Mouse (Mus musculus): ENCODE measurements around the gene Gng7. TPM values are rescaled to one million over a fixed set of nuclear protein-coding genes. Genes with fewer than 3 reads are reported as not detected.

Gng7 gene
- polyA plus RNA-seq, 1 experiment from 2014 or later = 14.0 TPM

- H3K4me1 ChIP-seq = peaks cover 9% of the 10 kb centered on the region; the same call in 1 of the 2 replicates
- H3K9me3 ChIP-seq = no peaks in the 10 kb centered on the region
- no peaks in the 10 kb centered on the region for H3K36me3 ChIP-seq
- no peak for ATAC-seq (ENCODE audit: low FRiP score, low read depth)
- H3K27ac ChIP-seq = no peak overlapping the region
- no peaks in the 10 kb centered on the region for H3K27me3 ChIP-seq (replicated peaks)
- no peak overlapping the region for H3K4me2 ChIP-seq (replicated peaks)
- WGBS = 67% methylated on average over 4 of the region's 4 CpGs
- no peak overlapping the region for H3K4me3 ChIP-seq
- no peak overlapping the region for H3K9ac ChIP-seq
These were observed 57.0 kb downstream of the Gng7 start for GRCm38 (mm10) chr10:80957791-80958190.

- no peak overlapping the region for H3K9ac ChIP-seq
- H3K27ac ChIP-seq = no peak overlapping the region
- ATAC-seq (ENCODE audit: low FRiP score, low read depth) = no peak
- WGBS = 73% methylated on average over 6 of the region's 6 CpGs
- H3K27me3 ChIP-seq (replicated peaks) = no peaks in the 10 kb centered on the region
- peaks cover 9% of the 10 kb centered on the region; the same call in 1 of the 2 replicates for H3K4me1 ChIP-seq
- no peak overlapping the region for H3K4me2 ChIP-seq (replicated peaks)
- H3K9me3 ChIP-seq = no peaks in the 10 kb centered on the region
- no peak overlapping the region for H3K4me3 ChIP-seq
- H3K36me3 ChIP-seq = no peaks in the 10 kb centered on the region
These were observed 57.8 kb downstream of the Gng7 start for GRCm38 (mm10) chr10:80956901-80957300.

GRCm38 (mm10) chr10:80956385-80956784 lies 58.4 kb downstream of the Gng7 start:
- no peak overlapping the region for H3K4me3 ChIP-seq
- no peak overlapping the region for H3K4me2 ChIP-seq (replicated peaks)
- no peaks in the 10 kb centered on the region for H3K9me3 ChIP-seq
- H3K27me3 ChIP-seq (replicated peaks) = no peaks in the 10 kb centered on the region
- no peak overlapping the region for H3K9ac ChIP-seq
- H3K4me1 ChIP-seq = peaks cover 7% of the 10 kb centered on the region; the same call in 1 of the 2 replicates
- no peaks in the 10 kb centered on the region for H3K36me3 ChIP-seq
- ATAC-seq (ENCODE audit: low FRiP score, low read depth) = no peak
- WGBS = 93% methylated on average over 8 of the region's 8 CpGs
- no peak overlapping the region for H3K27ac ChIP-seq

- H3K9ac ChIP-seq = no peak overlapping the region
- H3K36me3 ChIP-seq = no peaks in the 10 kb centered on the region
- ATAC-seq (ENCODE audit: low FRiP score, low read depth) = no peak
- H3K4me1 ChIP-seq = no peaks in the 10 kb centered on the region; the same call in 1 of the 2 replicates
- H3K9me3 ChIP-seq = no peaks in the 10 kb centered on the region
- no peaks in the 10 kb centered on the region for H3K27me3 ChIP-seq (replicated peaks)
- H3K27ac ChIP-seq = no peak overlapping the region
- 24% methylated on average over 9 of the region's 9 CpGs for WGBS
- no peak overlapping the region for H3K4me2 ChIP-seq (replicated peaks)
- no peak overlapping the region for H3K4me3 ChIP-seq
These were observed 59.2 kb downstream of the Gng7 start for GRCm38 (mm10) chr10:80955536-80955935.

DNA sequence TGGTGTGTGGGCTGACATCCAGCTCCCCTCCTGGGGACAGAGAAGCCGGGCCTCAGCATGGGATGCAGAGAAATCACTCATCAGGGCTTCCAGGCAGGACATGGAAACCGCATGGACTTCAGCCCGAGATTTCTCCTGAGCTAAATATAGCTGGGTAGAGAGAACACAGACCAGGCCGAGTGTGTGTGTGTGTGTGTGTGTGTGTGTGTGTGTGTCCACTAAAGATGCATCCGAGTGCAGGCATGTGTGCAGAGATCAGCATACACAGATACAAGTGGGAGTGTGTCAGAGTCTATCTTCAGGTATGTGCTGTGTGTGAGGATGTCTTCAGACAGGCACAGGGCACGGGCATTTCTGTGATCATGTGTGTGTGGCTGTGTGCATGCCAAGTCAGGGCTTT lies 59.9 kb downstream of the Gng7 start:
- H3K9ac ChIP-seq = no peak overlapping the region
- no peaks in the 10 kb centered on the region for H3K27me3 ChIP-seq (replicated peaks)
- no peak overlapping the region for H3K4me2 ChIP-seq (replicated peaks)
- no peak for ATAC-seq (ENCODE audit: low FRiP score, low read depth)
- no peaks in the 10 kb centered on the region for H3K9me3 ChIP-seq
- 84% methylated on average over 6 of the region's 6 CpGs for WGBS
- no peaks in the 10 kb centered on the region; the same call in 1 of the 2 replicates for H3K4me1 ChIP-seq
- no peak overlapping the region for H3K27ac ChIP-seq
- no peaks in the 10 kb centered on the region for H3K36me3 ChIP-seq
- H3K4me3 ChIP-seq = no peak overlapping the region

- H3K9ac ChIP-seq = no peak overlapping the region
- H3K4me2 ChIP-seq (replicated peaks) = no peak overlapping the region
- H3K4me1 ChIP-seq = no peaks in the 10 kb centered on the region; the same call in 1 of the 2 replicates
- no peaks in the 10 kb centered on the region for H3K27me3 ChIP-seq (replicated peaks)
- 89% methylated on average over 13 of the region's 13 CpGs for WGBS
- no peak for ATAC-seq (ENCODE audit: low FRiP score, low read depth)
- no peak overlapping the region for H3K4me3 ChIP-seq
- no peaks in the 10 kb centered on the region for H3K9me3 ChIP-seq
- no peaks in the 10 kb centered on the region for H3K36me3 ChIP-seq
- no peak overlapping the region for H3K27ac ChIP-seq
These were observed 60.3 kb downstream of the Gng7 start for GRCm38 (mm10) chr10:80954415-80954814.

DNA sequence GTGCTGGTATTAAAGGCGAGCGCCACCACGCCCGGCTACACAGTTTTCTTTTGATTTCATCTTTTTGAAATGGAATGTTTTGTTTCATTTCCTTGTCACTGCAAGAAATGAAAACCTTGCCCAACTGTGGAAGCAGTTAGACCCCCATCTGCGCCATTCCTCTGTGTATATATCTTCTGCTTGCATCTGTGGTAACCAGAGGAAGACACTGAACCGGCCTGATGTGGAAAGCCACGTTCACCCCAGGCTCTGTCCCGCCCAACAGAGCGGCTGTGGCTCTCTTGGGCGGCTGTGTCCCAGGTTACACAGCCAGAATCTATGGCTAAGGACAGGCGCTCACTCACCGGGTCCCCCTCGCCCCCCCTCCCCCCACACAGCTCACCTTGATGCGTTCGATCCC lies 62.3 kb downstream of the Gng7 start:
- H3K36me3 ChIP-seq = no peaks in the 10 kb centered on the region
- no peaks in the 10 kb centered on the region for H3K27me3 ChIP-seq (replicated peaks)
- no peak overlapping the region for H3K27ac ChIP-seq
- WGBS = 80% methylated on average over 15 of the region's 15 CpGs
- H3K4me1 ChIP-seq = peaks cover 6% of the 10 kb centered on the region; the same call in 1 of the 2 replicates
- no peak overlapping the region for H3K9ac ChIP-seq
- no peak overlapping the region for H3K4me3 ChIP-seq
- H3K9me3 ChIP-seq = no peaks in the 10 kb centered on the region
- no peak for ATAC-seq (ENCODE audit: low FRiP score, low read depth)
- H3K4me2 ChIP-seq (replicated peaks) = no peak overlapping the region

GRCm38 (mm10) chr10:80951761-80952390 lies 62.9 kb downstream of the Gng7 start:
- H3K4me1 ChIP-seq = peaks cover 7% of the 10 kb centered on the region; the same call in 1 of the 2 replicates
- no peaks in the 10 kb centered on the region for H3K27me3 ChIP-seq (replicated peaks)
- no peak overlapping the region for H3K4me3 ChIP-seq
- H3K9me3 ChIP-seq = no peaks in the 10 kb centered on the region
- H3K4me2 ChIP-seq (replicated peaks) = no peak overlapping the region
- H3K36me3 ChIP-seq = no peaks in the 10 kb centered on the region
- ATAC-seq (ENCODE audit: low FRiP score, low read depth) = no peak
- H3K27ac ChIP-seq = no peak overlapping the region
- WGBS = 82% methylated on average over 10 of the region's 10 CpGs
- H3K9ac ChIP-seq = no peak overlapping the region

DNA sequence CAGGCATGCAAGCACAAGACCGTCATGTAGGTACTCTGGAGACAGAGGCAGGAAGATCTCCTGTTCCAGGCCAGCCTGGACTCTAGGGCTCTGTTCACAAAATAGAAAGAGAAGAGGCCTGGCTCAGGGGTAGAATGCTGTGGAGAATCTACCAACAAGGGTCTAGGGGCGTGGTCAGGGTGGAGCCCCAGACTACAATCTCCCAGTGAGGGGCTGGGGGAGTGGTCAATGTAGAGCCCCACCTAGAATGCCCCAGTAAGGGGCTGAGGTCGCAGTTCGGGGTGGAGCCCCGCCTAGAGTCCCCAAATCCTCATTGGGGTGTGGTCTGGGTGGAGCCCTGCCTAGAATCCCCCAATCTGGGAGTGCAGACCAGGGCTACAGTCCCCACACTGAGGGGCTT lies 64.4 kb downstream of the Gng7 start:
- no peak overlapping the region for H3K4me2 ChIP-seq (replicated peaks)
- H3K27me3 ChIP-seq (replicated peaks) = no peaks in the 10 kb centered on the region
- H3K9ac ChIP-seq = no peak overlapping the region
- H3K9me3 ChIP-seq = no peaks in the 10 kb centered on the region
- no peak overlapping the region for H3K4me3 ChIP-seq
- 28% methylated on average over 5 of the region's 5 CpGs for WGBS
- H3K27ac ChIP-seq = no peak overlapping the region
- peaks cover 7% of the 10 kb centered on the region; the same call in 1 of the 2 replicates for H3K4me1 ChIP-seq
- H3K36me3 ChIP-seq = no peaks in the 10 kb centered on the region
- ATAC-seq (ENCODE audit: low FRiP score, low read depth) = no peak

DNA sequence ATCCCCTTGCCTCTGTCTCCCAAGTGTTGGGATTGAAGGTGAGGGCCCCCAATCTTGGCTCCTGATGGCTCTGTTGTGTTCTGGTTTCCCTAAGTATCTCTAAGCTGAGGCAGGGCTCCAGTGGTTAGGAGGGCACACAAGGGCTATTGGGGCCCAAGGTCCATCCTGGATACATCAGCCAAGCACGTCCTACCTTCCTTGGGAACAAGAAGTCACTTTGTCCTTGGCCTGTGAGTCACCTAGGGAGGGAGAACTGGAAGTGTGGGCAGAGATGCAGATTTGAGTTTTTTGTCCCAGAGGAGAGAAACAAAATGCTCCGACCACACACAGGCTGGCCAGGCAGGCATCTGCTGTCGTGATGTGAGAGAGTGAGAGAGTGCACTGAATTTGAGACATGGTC lies 65.7 kb downstream of the Gng7 start:
- Histone ChIP-seq H3K27ac (no peak overlapping the region), H3K36me3 (no peaks in the 10 kb centered on the region), H3K4me1 (0 out of 2 replicates have a peak, but pooled peaks cover 7% of the 10 kb centered on the region), H3K9me3 (no peaks in the 10 kb centered on the region), H3K4me3 (no peak overlapping the region), H3K27me3 (replicated peaks) (no peaks in the 10 kb centered on the region), H3K4me2 (replicated peaks) (no peak overlapping the region), H3K9ac (no peak overlapping the region)
- WGBS = 85% methylated on average over 3 of the region's 3 CpGs
- ATAC-seq (ENCODE audit: low FRiP score, low read depth) = no peak

DNA sequence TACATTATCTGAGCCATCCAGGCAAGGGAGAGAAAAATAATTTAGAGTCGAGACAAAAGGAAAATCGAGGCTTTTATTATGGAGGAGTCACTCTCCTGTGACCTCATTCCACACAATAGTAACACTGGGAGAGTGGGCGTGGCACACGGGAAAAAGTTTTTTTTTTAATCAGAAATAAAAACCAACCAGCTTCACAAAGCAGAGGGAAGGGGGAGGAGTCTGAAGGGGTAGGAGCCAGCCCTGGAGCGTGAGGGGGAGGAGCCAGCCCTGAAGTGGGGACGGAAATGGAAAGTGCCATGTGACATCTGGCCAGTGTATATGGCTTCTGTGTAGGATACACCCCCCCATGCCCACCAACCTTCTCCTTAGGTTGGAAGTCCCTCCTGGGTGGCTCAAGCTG lies 66.2 kb downstream of the Gng7 start:
- H3K9me3 ChIP-seq = no peaks in the 10 kb centered on the region
- no peaks in the 10 kb centered on the region for H3K27me3 ChIP-seq (replicated peaks)
- H3K36me3 ChIP-seq = no peaks in the 10 kb centered on the region
- H3K4me1 ChIP-seq = 0 out of 2 replicates have a peak, but pooled peaks cover 7% of the 10 kb centered on the region
- no peak overlapping the region for H3K27ac ChIP-seq
- no peak overlapping the region for H3K4me2 ChIP-seq (replicated peaks)
- H3K4me3 ChIP-seq = no peak overlapping the region
- 32% methylated on average over 6 of the region's 6 CpGs for WGBS
- no peak for ATAC-seq (ENCODE audit: low FRiP score, low read depth)
- H3K9ac ChIP-seq = no peak overlapping the region

- H3K4me1 ChIP-seq = 0 out of 2 replicates have a peak, but pooled peaks cover 7% of the 10 kb centered on the region
- 44% methylated on average over 2 of the region's 2 CpGs for WGBS
- no peak overlapping the region for H3K9ac ChIP-seq
- no peak overlapping the region for H3K4me3 ChIP-seq
- no peak overlapping the region for H3K4me2 ChIP-seq (replicated peaks)
- no peak for ATAC-seq (ENCODE audit: low FRiP score, low read depth)
- no peaks in the 10 kb centered on the region for H3K36me3 ChIP-seq
- H3K9me3 ChIP-seq = no peaks in the 10 kb centered on the region
- no peak overlapping the region for H3K27ac ChIP-seq
- H3K27me3 ChIP-seq (replicated peaks) = no peaks in the 10 kb centered on the region
These were observed 66.9 kb downstream of the Gng7 start for GRCm38 (mm10) chr10:80947802-80948201.
